Comparison of ENCODE assay signal across 14 mouse cellular contexts in the genomic region with DNA sequence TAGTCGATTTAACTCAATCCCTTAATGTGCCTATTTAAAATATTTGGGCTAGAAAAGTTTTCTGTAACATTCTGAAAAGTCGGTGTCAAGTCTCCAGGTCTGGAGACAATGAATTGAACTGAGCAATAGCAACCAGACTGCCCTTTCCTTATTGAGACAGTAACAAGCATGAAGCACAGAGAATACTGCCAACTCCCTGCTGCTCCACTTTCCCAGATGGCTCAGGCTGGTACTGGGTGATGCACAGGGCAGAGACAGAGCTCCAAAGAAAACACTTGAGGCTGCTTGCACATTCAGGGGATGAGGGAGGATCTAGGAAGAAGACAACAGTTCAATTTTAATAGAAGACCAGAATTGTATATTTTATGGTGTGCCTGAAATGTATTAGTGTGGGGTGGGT.
A peak's percentile ranks its signal among the peaks of the same experiment; 100 is the strongest.
DNase-seq lines count a peak whose midpoint lies in the region; ATAC-seq and TF ChIP-seq lines count a peak whose summit lies in the region.
"Had no signal": no experiment of that assay in that cellular context is flagged by ENCODE, and none has a peak within 500 bp of the region (broad histone marks: within the 10 kb centered on the region; RNA-seq: fewer than 3 reads in every experiment).

No protein-coding gene starts in this region.

- 86% methylated on average over 2 of the region's 2 CpGs for WGBS in lung, postnatal 0 days

- H3K9me3 ChIP-seq in lung, postnatal 0 days (ENCODE audit: low read length), result no peaks in the 10 kb centered on the region
- H3K9me3 ChIP-seq: limb, embryonic 15.5 days had no signal

- no peak overlapping the region for H3K4me2 ChIP-seq in lung, postnatal 0 days (replicated peaks; ENCODE audit: low read depth, low read length)
- H3K4me2 ChIP-seq: heart, embryonic 11.5 days; limb, embryonic 15.5 days had no signal

- peak; percentile 41; the same call in 1 of the 2 replicates for ATAC-seq in frontal cortex, adult (ENCODE audit: low TSS enrichment)
- ATAC-seq in cerebellum, adult (ENCODE audit: insufficient number of reproducible peaks, low FRiP score, low TSS enrichment), result peak; percentile 70
- ATAC-seq in lung, postnatal 0 days, result no peak
- ATAC-seq: activated CD4-positive, CD25-positive, alpha-beta regulatory T cell, adult 4 months had no signal

- no peaks in the 10 kb centered on the region for H3K4me1 ChIP-seq in lung, postnatal 0 days (ENCODE audit: insufficient read depth, low read depth, low read length)
- H3K4me1 ChIP-seq: limb, embryonic 15.5 days had no signal

- no peak overlapping the region for H3K4me3 ChIP-seq in lung, postnatal 0 days (ENCODE audit: low read depth, low read length)
- H3K4me3 ChIP-seq: limb, embryonic 15.5 days; myocyte had no signal

- no peak overlapping the region for H3K27ac ChIP-seq in lung, postnatal 0 days (ENCODE audit: low read length)
- H3K27ac ChIP-seq: limb, embryonic 15.5 days had no signal

- DNase-seq in frontal cortex, postnatal 10 days (ENCODE audit: low spot score in 2 of 2), result no peak
- DNase-seq in cerebellum, postnatal 36 days, result peak; percentile 3 to 5
- DNase-seq in layer of hippocampus, postnatal 36 days, result peak; percentile 4 to 11
- DNase-seq in lung, postnatal 0 days (ENCODE audit: low spot score), result no peak
- no peak for DNase-seq in lung, postnatal 4 days
- DNase-seq in adrenal gland, postnatal 36 days, result no peak
- DNase-seq: B cell, adult 2 months; thymus, postnatal 25 days had no signal

- no peaks in the 10 kb centered on the region for H3K36me3 ChIP-seq in lung, postnatal 0 days (ENCODE audit: insufficient read depth, low read length)
- H3K36me3 ChIP-seq: limb, embryonic 15.5 days had no signal

- TF ChIP-seq CTCF in lung, postnatal 0 days (IDR thresholded peaks at IDR 0.05), result no peak

- no peak for TF ChIP-seq EP300 in lung, postnatal 0 days (IDR thresholded peaks at IDR 0.05)

- no peak overlapping the region for H3K9ac ChIP-seq in lung, postnatal 0 days (replicated peaks; ENCODE audit: low read depth)
- H3K9ac ChIP-seq: limb, embryonic 15.5 days had no signal

- H3K27me3 ChIP-seq in lung, postnatal 0 days (replicated peaks; ENCODE audit: insufficient read depth, low read length), result no peaks in the 10 kb centered on the region
- H3K27me3 ChIP-seq: limb, embryonic 15.5 days had no signal

Comparison
In these comparisons a context has a peak if more than half of its experiments do, and no peak if none do; other contexts are left out.
1. DNase-seq: peak in cerebellum, postnatal 36 days (2 of 2) and layer of hippocampus, postnatal 36 days (2 of 2); none in frontal cortex, postnatal 10 days (0 of 2), lung, postnatal 0 days (single experiment), lung, postnatal 4 days (0 of 2) and adrenal gland, postnatal 36 days (0 of 2).